ENCODE assay signal across 8 mouse cellular contexts in the genomic region with DNA sequence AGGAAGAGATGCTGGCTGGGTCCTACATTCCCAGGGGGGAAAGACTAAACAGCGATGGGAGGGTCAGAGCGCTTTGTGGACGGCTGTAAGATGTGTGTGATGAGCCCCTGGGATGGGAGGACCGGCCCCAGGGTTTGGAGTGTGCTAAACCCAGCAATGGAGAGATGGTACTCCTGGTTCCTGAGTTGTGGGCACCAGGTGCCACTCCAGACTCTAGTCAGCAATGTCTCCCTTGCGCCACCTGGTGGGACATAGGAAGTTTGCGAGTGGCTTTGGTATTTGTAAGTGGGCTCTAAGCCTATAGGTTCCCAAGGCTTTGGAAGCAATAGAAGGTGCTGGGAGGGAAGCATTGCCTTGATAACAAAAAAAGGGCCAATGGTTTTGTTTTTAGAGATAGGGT. TPM values are rescaled to one million over a fixed set of nuclear protein-coding genes. Genes with fewer than 3 reads are reported as not detected.
DNase-seq lines count a peak whose midpoint lies in the region; ATAC-seq lines count a peak whose summit lies in the region.

No protein-coding gene starts in this region.

- ATAC-seq in hindbrain, embryonic 13.5 days (ENCODE audit: low FRiP score), result peak; percentile 22

- no peaks in the 10 kb centered on the region for H3K27me3 ChIP-seq in hindbrain, embryonic 13.5 days

- H3K9me3 ChIP-seq in hindbrain, embryonic 13.5 days, result no peaks in the 10 kb centered on the region

- H3K27ac ChIP-seq in hindbrain, embryonic 13.5 days, result peak overlapping the region; percentile 99

- DNase-seq in T-cell, adult 2 months (ENCODE audit: low spot score), result peak; percentile 84
- DNase-seq in cerebellum, postnatal 14 days, result peak; percentile 92 to 94
- peak; percentile 83 for DNase-seq in frontal cortex, postnatal 25 days (ENCODE audit: low spot score in 2 of 2)
- DNase-seq in layer of hippocampus, postnatal 25 days (ENCODE audit: extremely low spot score in 1 of 2, low spot score in 1 of 2), result peak; percentile 75 to 87
- peak; percentile 96 for DNase-seq in lung, postnatal 36 days
- peak; percentile 93 for DNase-seq in retina, postnatal 1 day
- DNase-seq in thymus, postnatal 36 days, result peak; percentile 81

- peak overlapping the region; percentile 69 for H3K4me2 ChIP-seq in hindbrain, embryonic 13.5 days

- H3K4me1 ChIP-seq in hindbrain, embryonic 13.5 days (replicated peaks), result peaks cover 60% of the 10 kb centered on the region

- peak overlapping the region; percentile 64 for H3K4me3 ChIP-seq in hindbrain, embryonic 13.5 days

- peaks cover 8% of the 10 kb centered on the region for H3K36me3 ChIP-seq in hindbrain, embryonic 13.5 days

- 0% methylated on average over 6 of the region's 6 CpGs for WGBS in hindbrain, embryonic 13.5 days

- H3K9ac ChIP-seq in hindbrain, embryonic 13.5 days, result peak overlapping the region; percentile 88

RNA-seq across cellular contexts. Expression of gene Thbs3, which starts 0.9 kb away (rescaled TPM):
- 53.5 and 60.7 TPM in 2 replicates for polyA plus RNA-seq in hindbrain, embryonic 13.5 days (2015; fragmentation: Nextera tagmentation; extraction: Ambion mirVana)
- total RNA-seq in layer of hippocampus, postnatal 25 days (2021), result 10 to 100 TPM; 37.0 to 50.7 TPM

RNA-seq across cellular contexts. Expression of gene Mtx1, which starts 11.0 kb away (rescaled TPM):
- 161 and 166 TPM in 2 replicates for polyA plus RNA-seq in hindbrain, embryonic 13.5 days (2015; fragmentation: Nextera tagmentation; extraction: Ambion mirVana)
- 100 to 1,000 TPM; 102 TPM for total RNA-seq in layer of hippocampus, postnatal 25 days (2021)

RNA-seq across cellular contexts. Expression of gene Muc1, which starts 13.0 kb away (rescaled TPM):
- polyA plus RNA-seq in hindbrain, embryonic 13.5 days (2015; fragmentation: Nextera tagmentation; extraction: Ambion mirVana), result 1.3 and 2.8 TPM in 2 replicates
- under 1 TPM; 0.89 to 0.91 TPM for total RNA-seq in layer of hippocampus, postnatal 25 days (2021)

RNA-seq across cellular contexts. Expression of gene Gba, which starts 13.1 kb away (rescaled TPM):
- polyA plus RNA-seq in hindbrain, embryonic 13.5 days (2015; fragmentation: Nextera tagmentation; extraction: Ambion mirVana), result 47.9 TPM in 2 replicates
- 10 to 100 TPM; 59.9 to 63.6 TPM for total RNA-seq in layer of hippocampus, postnatal 25 days (2021)

RNA-seq across cellular contexts. Expression of gene Krtcap2, which starts 29.9 kb away (rescaled TPM):
- polyA plus RNA-seq in hindbrain, embryonic 13.5 days (2015; fragmentation: Nextera tagmentation; extraction: Ambion mirVana), result 205 and 209 TPM in 2 replicates
- 10 to 100 TPM; 79.2 to 87.4 TPM for total RNA-seq in layer of hippocampus, postnatal 25 days (2021)

Comparison
In these comparisons a context has a peak if more than half of its experiments do, and no peak if none do; other contexts are left out.
1. Peak in every context shown above with its lines: DNase-seq, ATAC-seq, H3K4me3 ChIP-seq and H3K27ac ChIP-seq.